Mouse (Mus musculus) ES-Bruce4 (cell line): ENCODE measurements around the gene Hmgcl. TPM values are rescaled to one million over a fixed set of nuclear protein-coding genes. Genes with fewer than 3 reads are reported as not detected.

Experiments
- H3K27ac ChIP-seq: 2 replicates; pipeline ENCODE4 v1.5.1; 2012; ENCODE audit warnings: low read length, inconsistent platforms; ENCODE audit not compliant: insufficient read depth
- H3K27me3 ChIP-seq: 2 replicates; pipeline ENCODE4 v1.6.1; 2012; ENCODE audit warnings: mild to moderate bottlenecking, low read length, inconsistent platforms; ENCODE audit not compliant: control insufficient read depth, poor library complexity, insufficient read depth, severe bottlenecking
- H3K36me3 ChIP-seq: 2 replicates; pipeline ENCODE4 v1.6.1; 2012; ENCODE audit warnings: inconsistent platforms, mild to moderate bottlenecking, low read length, moderate library complexity; ENCODE audit not compliant: control insufficient read depth, poor library complexity, insufficient read depth, severe bottlenecking
- H3K4me1 ChIP-seq: one replicate; pipeline ENCODE4 v1.8.1; 2011; ENCODE audit warnings: low read length; ENCODE audit not compliant: control insufficient read depth, insufficient read depth
- H3K4me3 ChIP-seq: 2 replicates; pipeline ENCODE4 v1.5.1; 2011; ENCODE audit warnings: low read depth, mild to moderate bottlenecking, low read length
- H3K9ac ChIP-seq: 2 replicates; pipeline ENCODE4 v1.6.1; 2012; ENCODE audit warnings: low read depth, mild to moderate bottlenecking, inconsistent platforms; ENCODE audit not compliant: poor library complexity, severe bottlenecking
- H3K9me3 ChIP-seq: replicated peaks from 2 replicates; pipeline ENCODE4 v1.6.1; 2012; ENCODE audit warnings: mild to moderate bottlenecking, low read length, inconsistent platforms; ENCODE audit not compliant: control insufficient read depth, poor library complexity, insufficient read depth, severe bottlenecking
- CTCF ChIP-seq: IDR thresholded peaks from one replicate; pipeline ENCODE4 v1.8.1; 2011; ENCODE audit warnings: low read depth, low read length
- EP300 ChIP-seq: IDR thresholded peaks from 2 replicates; pipeline ENCODE4 v1.6.1; 2011; ENCODE audit warnings: low read depth, low read length; ENCODE audit not compliant: insufficient read depth
- POLR2A ChIP-seq: IDR thresholded peaks from one replicate; pipeline ENCODE4 v1.8.1; 2011; ENCODE audit warnings: low read length; ENCODE audit not compliant: insufficient read depth
- polyA plus RNA-seq: library from polyadenylated mRNA; stranded (reverse); fragments of >200 nt; gene quantifications from 2 replicates; pipeline ENCODE4 v1.2.4, GENCODE M21; 2011; ENCODE audit warnings: low read depth; ENCODE audit not compliant: missing spikeins, insufficient read depth, insufficient read length

The Hmgcl gene
- polyA plus RNA-seq, 1 experiment, result 18.3 TPM

DNA sequence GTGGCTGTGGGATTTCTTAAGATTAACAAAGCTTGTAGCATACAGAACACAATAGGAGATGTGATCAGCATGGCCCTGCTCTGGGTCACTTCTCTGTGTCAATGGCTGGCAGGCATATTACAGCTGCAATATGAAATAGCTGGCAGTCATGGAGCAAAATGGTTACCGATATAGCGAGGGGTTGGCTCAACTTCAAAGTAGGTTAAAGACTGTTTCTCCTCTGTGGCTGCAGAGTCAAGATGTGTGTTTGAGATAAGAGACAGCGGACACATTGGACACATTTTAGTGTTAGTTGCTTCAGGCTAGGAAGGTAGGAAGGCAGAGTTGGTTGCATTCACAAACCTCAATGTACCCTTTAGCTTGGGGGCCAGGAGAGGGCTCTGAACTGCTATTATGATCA lies 39.6 kb upstream of the Hmgcl start:
- H3K4me3 ChIP-seq, result no peak overlapping the region
- TF ChIP-seq CTCF (no peak), POLR2A (no peak), EP300 (no peak)

DNA sequence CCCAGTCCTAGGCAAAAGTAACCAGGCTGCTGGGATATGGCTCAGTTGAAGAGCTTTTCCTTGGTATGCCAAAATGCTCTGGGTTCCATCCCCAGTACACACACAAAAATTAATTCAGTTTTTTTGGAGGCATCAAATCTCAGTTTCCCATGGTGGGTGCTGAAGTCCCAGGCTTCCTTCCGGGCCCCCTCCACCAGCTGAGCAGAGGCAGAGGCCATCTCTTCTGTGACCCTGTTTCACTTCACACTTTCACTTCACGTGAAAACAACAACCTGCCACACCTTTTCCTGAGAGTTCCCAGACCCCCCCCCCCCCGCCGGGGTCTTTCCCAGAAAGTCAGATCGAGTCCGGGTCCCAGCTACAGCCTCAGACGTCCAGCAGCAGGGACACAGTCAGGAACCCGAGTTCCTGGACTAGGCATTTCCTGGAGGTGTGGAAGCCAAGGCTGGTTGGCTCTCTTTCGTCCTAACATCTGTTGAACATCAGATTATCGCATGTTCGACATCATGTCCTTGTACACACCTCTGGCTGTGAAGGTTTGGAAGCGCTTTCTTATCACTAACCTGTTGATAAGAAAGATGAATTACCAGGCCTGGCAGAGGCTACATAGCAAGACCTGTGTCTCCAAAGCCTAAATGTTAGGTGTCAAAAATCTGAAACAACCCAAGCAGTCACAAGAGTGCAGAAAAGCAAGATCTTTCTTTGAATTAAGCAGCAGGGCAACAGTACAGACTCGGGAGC lies 36.8 kb upstream of the Hmgcl start:
- no peak for TF ChIP-seq CTCF
- TF ChIP-seq POLR2A, result no peak
- TF ChIP-seq EP300, result no peak
- H3K36me3 ChIP-seq, result no peaks in the 10 kb centered on the region
- H3K9me3 ChIP-seq, result no peaks in the 10 kb centered on the region
- no peak overlapping the region for H3K9ac ChIP-seq
- no peak overlapping the region for H3K4me3 ChIP-seq
- no peak overlapping the region for H3K27ac ChIP-seq
- H3K27me3 ChIP-seq, result no peaks in the 10 kb centered on the region
- H3K4me1 ChIP-seq, result no peaks in the 10 kb centered on the region

More for the DNA sequence above, 39.6 kb upstream of the Hmgcl start:
- no peaks in the 10 kb centered on the region for H3K27me3 ChIP-seq
- no peaks in the 10 kb centered on the region for H3K36me3 ChIP-seq
- H3K27ac ChIP-seq, result no peak overlapping the region
- H3K4me1 ChIP-seq, result no peaks in the 10 kb centered on the region
- no peaks in the 10 kb centered on the region for H3K9me3 ChIP-seq
- no peak overlapping the region for H3K9ac ChIP-seq

DNA sequence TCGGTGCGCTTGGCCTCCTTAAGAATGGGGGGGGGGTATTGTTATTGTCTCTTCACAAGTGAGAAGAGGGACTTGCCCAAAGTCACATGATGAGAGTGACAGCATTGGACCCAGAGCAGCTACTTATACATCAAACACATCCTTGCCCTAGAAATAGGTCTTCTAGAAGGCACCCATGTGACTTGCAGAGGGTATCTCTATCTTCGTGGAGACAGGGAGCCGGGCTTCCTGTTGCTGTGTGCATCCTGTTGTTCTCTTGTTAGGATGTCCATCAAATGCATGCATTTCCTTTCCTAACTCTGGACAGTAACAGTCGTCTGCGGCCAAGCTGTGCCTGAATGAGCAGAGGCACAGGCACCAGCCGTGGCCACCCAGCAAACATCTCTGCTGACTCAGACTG lies 34.7 kb upstream of the Hmgcl start:
- H3K9me3 ChIP-seq, result no peaks in the 10 kb centered on the region
- no peak overlapping the region for H3K9ac ChIP-seq
- H3K27ac ChIP-seq, result no peak overlapping the region
- no peaks in the 10 kb centered on the region for H3K27me3 ChIP-seq
- no peaks in the 10 kb centered on the region for H3K4me1 ChIP-seq
- no peak for TF ChIP-seq CTCF
- no peak for TF ChIP-seq POLR2A
- TF ChIP-seq EP300, result no peak
- no peaks in the 10 kb centered on the region for H3K36me3 ChIP-seq
- no peak overlapping the region for H3K4me3 ChIP-seq

DNA sequence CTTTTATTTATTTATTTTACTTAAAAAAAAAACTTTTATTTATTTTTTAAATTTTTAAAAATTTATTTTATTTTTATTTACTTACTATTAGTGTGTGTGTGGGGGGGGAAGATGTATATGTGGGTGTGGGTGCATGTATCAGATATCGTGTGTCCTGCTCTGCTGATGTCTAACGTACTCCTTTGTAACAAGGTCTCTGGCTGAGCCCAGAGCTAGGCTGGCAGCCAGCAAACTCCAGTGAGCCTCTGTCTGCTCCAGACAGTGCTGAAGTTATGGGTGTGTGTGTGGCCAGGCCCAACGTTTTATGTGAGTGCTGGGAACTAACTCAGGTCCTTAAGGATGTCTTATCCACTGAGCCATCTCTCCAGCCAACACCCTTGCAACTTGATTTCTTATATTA lies 34.1 kb upstream of the Hmgcl start:
- H3K9me3 ChIP-seq, result no peaks in the 10 kb centered on the region
- H3K4me1 ChIP-seq, result no peaks in the 10 kb centered on the region
- H3K27me3 ChIP-seq, result no peaks in the 10 kb centered on the region
- no peaks in the 10 kb centered on the region for H3K36me3 ChIP-seq
- no peak overlapping the region for H3K9ac ChIP-seq
- TF ChIP-seq CTCF (no peak), POLR2A (no peak), EP300 (no peak)
- H3K27ac ChIP-seq, result no peak overlapping the region
- no peak overlapping the region for H3K4me3 ChIP-seq

DNA sequence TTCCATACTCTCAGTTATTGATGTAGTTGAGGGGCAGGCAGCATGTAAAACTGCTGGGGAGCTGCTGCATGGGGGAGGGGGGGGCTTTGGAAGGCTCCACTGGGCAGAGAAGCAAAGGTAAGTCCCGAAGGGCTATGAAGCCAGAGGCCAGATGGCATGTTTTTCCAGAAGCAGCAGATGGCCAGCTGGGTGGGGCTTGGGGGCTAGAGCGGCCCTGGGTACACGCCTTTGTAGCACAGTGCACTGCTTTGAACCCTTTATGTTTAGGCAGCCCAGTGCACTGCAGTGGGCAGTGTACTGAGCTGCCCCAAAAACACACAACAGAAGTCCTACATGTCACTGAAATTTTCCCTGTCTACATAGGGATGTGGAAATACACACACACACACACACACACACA lies 33.4 kb upstream of the Hmgcl start:
- TF ChIP-seq EP300, result no peak
- no peak for TF ChIP-seq CTCF
- TF ChIP-seq POLR2A, result no peak

DNA sequence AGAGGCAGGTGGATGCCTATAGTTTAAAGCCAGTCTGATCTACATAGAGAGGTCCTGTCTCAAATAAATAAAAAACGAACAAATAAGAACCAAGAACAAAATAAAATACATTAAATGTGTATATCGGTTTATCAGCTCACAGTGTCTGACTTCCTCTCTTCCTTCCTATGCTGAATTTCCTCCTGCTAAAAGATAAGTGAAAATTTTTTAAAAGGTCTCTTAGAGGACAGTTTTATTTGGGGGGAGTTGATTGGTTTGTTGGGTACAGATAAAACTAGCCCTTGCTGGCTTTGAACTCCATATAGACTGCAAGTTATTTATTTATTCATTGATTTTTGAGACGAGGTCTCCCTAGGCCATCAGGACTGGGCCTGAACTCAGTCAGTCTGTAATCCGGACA lies 32.8 kb upstream of the Hmgcl start:
- Histone ChIP-seq H3K9me3 (no peaks in the 10 kb centered on the region), H3K4me3 (no peak overlapping the region), H3K4me1 (no peaks in the 10 kb centered on the region), H3K9ac (no peak overlapping the region), H3K27ac (no peak overlapping the region), H3K36me3 (no peaks in the 10 kb centered on the region), H3K27me3 (no peaks in the 10 kb centered on the region)
- TF ChIP-seq CTCF, result no peak
- TF ChIP-seq EP300, result no peak
- no peak for TF ChIP-seq POLR2A

More for the DNA sequence above, 33.4 kb upstream of the Hmgcl start:
- H3K36me3 ChIP-seq, result no peaks in the 10 kb centered on the region
- no peak overlapping the region for H3K9ac ChIP-seq
- H3K27ac ChIP-seq, result no peak overlapping the region
- H3K9me3 ChIP-seq, result no peaks in the 10 kb centered on the region
- H3K27me3 ChIP-seq, result no peaks in the 10 kb centered on the region
- H3K4me3 ChIP-seq, result no peak overlapping the region
- no peaks in the 10 kb centered on the region for H3K4me1 ChIP-seq
